Mouse (Mus musculus) cortical plate, adult 2 months (tissue): ENCODE measurements around the gene Troap.

Source experiments
- CTCF ChIP-seq: fragments of 200-500 bp; IDR thresholded peaks from 2 replicates; pipeline ENCODE4 v1.5.1; 2011; ENCODE audit warnings: mild to moderate bottlenecking, control low read depth, low read length; ENCODE audit not compliant: insufficient read depth; ENCODE audit errors: extremely low read depth
- POLR2A ChIP-seq: fragments of 200-500 bp; IDR thresholded peaks from 2 replicates; pipeline ENCODE4 v1.6.1; 2011; ENCODE audit warnings: mild to moderate bottlenecking, low read length, control low read depth; ENCODE audit not compliant: insufficient read depth; ENCODE audit errors: extremely low read depth

DNA sequence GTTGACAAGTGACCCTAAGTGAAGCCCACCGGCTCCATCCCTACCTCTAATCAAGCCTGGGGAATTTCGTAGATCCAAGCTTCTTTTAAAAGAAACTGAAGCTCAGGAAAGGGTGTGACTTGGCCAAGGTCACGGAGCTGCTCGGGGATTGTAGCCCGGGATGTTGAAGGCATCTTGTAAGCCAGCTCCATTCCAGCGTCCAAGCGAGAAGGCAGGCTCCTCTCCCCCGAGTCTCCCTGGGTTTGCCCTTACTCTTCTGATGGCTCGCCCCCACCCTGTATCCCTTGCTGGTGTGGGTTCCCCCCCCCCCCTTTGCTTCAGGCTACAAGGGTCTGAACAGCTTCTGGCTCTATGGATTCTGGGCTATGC lies 24.1 kb downstream of the Troap start:
- TF ChIP-seq CTCF (no peak), POLR2A (no peak)
